Mouse (Mus musculus) C2C12 (cell line): ENCODE measurements around the gene Zfp472.

Experiments used
- CEBPB ChIP-seq: IDR thresholded peaks from one replicate; pipeline ENCODE4 v1.6.1; 2011; ENCODE audit warnings: low read depth, mild to moderate bottlenecking, control low read depth, moderate library complexity
- CTCF ChIP-seq: IDR thresholded peaks from one replicate; pipeline ENCODE4 v1.5.1; 2011; ENCODE audit not compliant: control insufficient read depth, insufficient read depth, insufficient read length
- MAX ChIP-seq: IDR thresholded peaks from one replicate; pipeline ENCODE4 v1.6.1; 2011; ENCODE audit warnings: mild to moderate bottlenecking, control low read depth
- MYOD1 ChIP-seq: IDR thresholded peaks from one replicate; pipeline ENCODE4 v1.6.1; 2011; ENCODE audit warnings: low read depth; ENCODE audit not compliant: control insufficient read depth, insufficient read length
- USF1 ChIP-seq: IDR thresholded peaks from one replicate; pipeline ENCODE4 v1.6.1; 2011; ENCODE audit warnings: low read depth, mild to moderate bottlenecking, control low read depth, moderate library complexity

DNA sequence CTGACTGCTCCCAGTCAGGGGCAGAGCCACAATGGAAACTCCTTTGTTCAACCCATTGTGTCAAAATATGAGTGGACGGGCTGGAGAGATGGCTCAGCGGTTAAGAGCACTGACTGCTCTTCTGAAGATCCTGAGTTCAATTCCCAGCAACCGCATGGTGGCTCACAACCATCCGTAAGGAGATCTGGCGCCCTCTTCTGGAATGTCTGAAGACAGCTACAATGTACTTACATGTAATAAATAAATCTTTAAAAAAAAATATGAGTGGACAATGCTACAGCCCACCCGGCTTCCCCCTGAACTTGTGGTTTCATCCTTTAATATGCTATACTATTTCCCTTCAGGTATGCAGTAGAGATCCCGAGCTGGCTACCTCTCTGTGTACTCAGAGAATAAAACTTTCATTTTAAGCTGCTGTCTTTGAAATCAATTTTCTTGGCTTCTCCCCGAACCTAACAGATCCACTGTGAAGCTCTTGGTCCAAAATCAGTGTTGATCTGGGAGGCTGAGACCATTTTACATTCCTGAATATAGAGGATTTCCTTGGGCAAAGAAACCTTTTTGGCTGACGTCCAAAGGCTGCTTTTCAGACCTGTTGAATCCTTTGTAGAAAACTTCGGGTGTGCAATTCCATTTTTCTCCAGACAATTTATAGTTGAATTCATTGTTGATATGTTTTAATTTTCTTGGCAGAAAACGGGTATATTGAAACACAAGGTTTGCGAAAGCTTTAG, 26.5 kb downstream of the Zfp472 start:
- TF ChIP-seq MAX (no peak), CTCF (no peak), MYOD1 (no peak), USF1 (no peak), CEBPB (no peak)
